23 mouse cellular contexts compared by ENCODE assay signal in genomic region chr5:142652266-142652665, GRCm38 (mm10). TPM values are rescaled to one million over a fixed set of nuclear protein-coding genes. Genes with fewer than 3 reads are reported as not detected.
DNase-seq lines count a peak whose midpoint lies in the region; ATAC-seq lines count a peak whose summit lies in the region.
"Had no signal": no experiment of that assay in that cellular context is flagged by ENCODE, and none has a peak within 500 bp of the region (broad histone marks: within the 10 kb centered on the region; RNA-seq: fewer than 3 reads in every experiment).

No protein-coding gene starts in this region.

- H3K27ac ChIP-seq in kidney, embryonic 15.5 days, result no peak overlapping the region
- H3K27ac ChIP-seq in liver, embryonic 11.5 days (ENCODE audit: low read depth, low read length), result peak overlapping the region; percentile 90; the same call in 1 of the 2 replicates
- H3K27ac ChIP-seq: forebrain, embryonic 15.5 days; hindbrain, embryonic 15.5 days; limb, embryonic 13.5 days; lung, embryonic 15.5 days had no signal

- H3K27me3 ChIP-seq in kidney, embryonic 15.5 days, result no peaks in the 10 kb centered on the region
- no peaks in the 10 kb centered on the region for H3K27me3 ChIP-seq in liver, embryonic 11.5 days (replicated peaks; ENCODE audit: control insufficient read depth, insufficient read depth, low read length)
- H3K27me3 ChIP-seq: forebrain, embryonic 15.5 days; hindbrain, embryonic 15.5 days; limb, embryonic 13.5 days; lung, embryonic 15.5 days had no signal

- peaks cover 14% of the 10 kb centered on the region; the same call in 1 of the 2 replicates for H3K4me1 ChIP-seq in kidney, embryonic 15.5 days
- peaks cover 47% of the 10 kb centered on the region for H3K4me1 ChIP-seq in liver, embryonic 11.5 days (replicated peaks; ENCODE audit: control insufficient read depth, insufficient read depth, low read length)
- H3K4me1 ChIP-seq: forebrain, embryonic 15.5 days; lung, embryonic 15.5 days had no signal

- peaks cover 30% of the 10 kb centered on the region for H3K36me3 ChIP-seq in kidney, embryonic 15.5 days
- peaks cover 6% of the 10 kb centered on the region for H3K36me3 ChIP-seq in liver, embryonic 11.5 days (ENCODE audit: control insufficient read depth, insufficient read depth, low read length)

- H3K4me2 ChIP-seq in kidney, embryonic 15.5 days, result no peak overlapping the region
- H3K4me2 ChIP-seq in liver, embryonic 11.5 days, result no peak overlapping the region
- H3K4me2 ChIP-seq: forebrain, embryonic 15.5 days; heart, embryonic 11.5 days; hindbrain, embryonic 15.5 days; limb, embryonic 13.5 days; lung, embryonic 15.5 days had no signal

- no peak overlapping the region for H3K9ac ChIP-seq in kidney, embryonic 15.5 days
- H3K9ac ChIP-seq in liver, embryonic 11.5 days (ENCODE audit: low read depth, low read length), result peak overlapping the region; percentile 52
- H3K9ac ChIP-seq: forebrain, embryonic 15.5 days; hindbrain, embryonic 15.5 days; limb, embryonic 13.5 days; lung, embryonic 15.5 days had no signal

- WGBS in kidney, embryonic 15.5 days, result 66% methylated on average over 4 of the region's 4 CpGs
- WGBS in liver, embryonic 11.5 days, result 74% methylated on average over 4 of the region's 4 CpGs

- H3K9me3 ChIP-seq in kidney, embryonic 15.5 days (replicated peaks), result no peaks in the 10 kb centered on the region
- no peaks in the 10 kb centered on the region for H3K9me3 ChIP-seq in liver, embryonic 11.5 days (ENCODE audit: control insufficient read depth, low read length)
- H3K9me3 ChIP-seq: forebrain, embryonic 15.5 days; hindbrain, embryonic 15.5 days; limb, embryonic 13.5 days; lung, embryonic 15.5 days had no signal

- no peak overlapping the region for H3K4me3 ChIP-seq in kidney, embryonic 15.5 days (replicated peaks)
- H3K4me3 ChIP-seq in liver, embryonic 11.5 days (ENCODE audit: low read depth, low read length), result no peak overlapping the region
- H3K4me3 ChIP-seq: forebrain, embryonic 15.5 days; hindbrain, embryonic 15.5 days; limb, embryonic 13.5 days; lung, embryonic 15.5 days had no signal

- ATAC-seq in kidney, embryonic 15.5 days (replicated peaks; ENCODE audit: low FRiP score), result no peak
- ATAC-seq in liver, embryonic 11.5 days (replicated peaks; ENCODE audit: low FRiP score), result no peak
- no peak for ATAC-seq in frontal cortex, adult (ENCODE audit: low TSS enrichment)
- ATAC-seq: forebrain, embryonic 15.5 days had no signal

- DNase-seq in adrenal gland, postnatal 14 days, result peak; percentile 37
- no peak for DNase-seq in adrenal gland, postnatal 4 days (ENCODE audit: low spot score in 2 of 2)
- DNase-seq in kidney, postnatal 25 days, result peak; percentile 21 to 63
- DNase-seq in liver, embryonic 11.5 days (ENCODE audit: low spot score), result no peak
- no peak for DNase-seq in thymus, postnatal 0 days (ENCODE audit: low spot score)
- DNase-seq: adrenal gland, postnatal 36 days; cerebellum, adult 11-12 months; cerebellum, postnatal 36 days; embryo, embryonic 11 days; gastrocnemius, postnatal 14 days; heart, adult 11 months; lung, postnatal 36 days; right cerebral cortex, postnatal 4 days; thymus, postnatal 36 days had no signal

RNA-seq across cellular contexts. Expression of gene Wipi2, which starts 24.8 kb away (rescaled TPM):
- 98.5 and 109 TPM in 2 replicates for total RNA-seq in adrenal gland, postnatal 14 days (2021)
- 10 to 100 TPM; 88.7 to 93.0 TPM for total RNA-seq in adrenal gland, postnatal 4 days (2021)
- polyA plus RNA-seq in kidney, embryonic 15.5 days (2015; fragmentation: Nextera tagmentation; extraction: Ambion mirVana), result 50.0 and 51.6 TPM in 2 replicates
- 52.7 and 56.3 TPM in 2 replicates for polyA plus RNA-seq in liver, embryonic 11.5 days (2014; fragmentation: Nextera tagmentation; extraction: Ambion mirVana)
- polyA plus RNA-seq in thymus, postnatal 0 days (2015; fragmentation: Nextera tagmentation; extraction: Ambion mirVana), result 30.7 and 31.9 TPM in 2 replicates

RNA-seq across cellular contexts. Expression of gene Slc29a4, which starts 40.0 kb away (rescaled TPM):
- 19.5 and 22.6 TPM in 2 replicates for total RNA-seq in adrenal gland, postnatal 14 days (2021)
- total RNA-seq in adrenal gland, postnatal 4 days (2021), result 10 to 100 TPM; 28.9 to 30.7 TPM
- polyA plus RNA-seq in kidney, embryonic 15.5 days (2015; fragmentation: Nextera tagmentation; extraction: Ambion mirVana), result 4.6 and 6.4 TPM in 2 replicates
- 1.3 and 1.7 TPM in 2 replicates for polyA plus RNA-seq in liver, embryonic 11.5 days (2014; fragmentation: Nextera tagmentation; extraction: Ambion mirVana)
- polyA plus RNA-seq in thymus, postnatal 0 days (2015; fragmentation: Nextera tagmentation; extraction: Ambion mirVana), result 0.44 and 0.59 TPM in 2 replicates
- total RNA-seq: hematopoietic stem cell, adult 5-6 weeks had no signal

RNA-seq across cellular contexts. Expression of gene Mmd2, which starts 43.7 kb away (rescaled TPM):
- 39.2 and 59.5 TPM in 2 replicates for total RNA-seq in adrenal gland, postnatal 14 days (2021)
- 10 to 100 TPM; 23.9 to 26.4 TPM for total RNA-seq in adrenal gland, postnatal 4 days (2021)
- 0.51 and 1.3 TPM in 2 replicates for polyA plus RNA-seq in kidney, embryonic 15.5 days (2015; fragmentation: Nextera tagmentation; extraction: Ambion mirVana)
- 20.2 and 23.0 TPM in 2 replicates for polyA plus RNA-seq in liver, embryonic 11.5 days (2014; fragmentation: Nextera tagmentation; extraction: Ambion mirVana)
- polyA plus RNA-seq in thymus, postnatal 0 days (2015; fragmentation: Nextera tagmentation; extraction: Ambion mirVana), result 0.07 and 0.13 TPM in 2 replicates
- total RNA-seq: hematopoietic stem cell, adult 5-6 weeks had no signal
- polyA plus RNA-seq: heart, postnatal 0 days had no signal

Comparison
In these comparisons a context has a peak if more than half of its experiments do, and no peak if none do; other contexts are left out.
1. DNase-seq: peak in adrenal gland, postnatal 14 days (single experiment) and kidney, postnatal 25 days (2 of 2); none in adrenal gland, postnatal 4 days (0 of 2), liver, embryonic 11.5 days (single experiment) and thymus, postnatal 0 days (single experiment).